Mouse (Mus musculus) urinary bladder, postnatal 14 days (tissue): ENCODE results near the gene Cyp20a1.

Experiments used
- DNase-seq: peaks from one replicate; pipeline ENCODE4 v3.0.0; 2021; ENCODE audit warnings: low spot score

Cyp20a1 gene

DNA sequence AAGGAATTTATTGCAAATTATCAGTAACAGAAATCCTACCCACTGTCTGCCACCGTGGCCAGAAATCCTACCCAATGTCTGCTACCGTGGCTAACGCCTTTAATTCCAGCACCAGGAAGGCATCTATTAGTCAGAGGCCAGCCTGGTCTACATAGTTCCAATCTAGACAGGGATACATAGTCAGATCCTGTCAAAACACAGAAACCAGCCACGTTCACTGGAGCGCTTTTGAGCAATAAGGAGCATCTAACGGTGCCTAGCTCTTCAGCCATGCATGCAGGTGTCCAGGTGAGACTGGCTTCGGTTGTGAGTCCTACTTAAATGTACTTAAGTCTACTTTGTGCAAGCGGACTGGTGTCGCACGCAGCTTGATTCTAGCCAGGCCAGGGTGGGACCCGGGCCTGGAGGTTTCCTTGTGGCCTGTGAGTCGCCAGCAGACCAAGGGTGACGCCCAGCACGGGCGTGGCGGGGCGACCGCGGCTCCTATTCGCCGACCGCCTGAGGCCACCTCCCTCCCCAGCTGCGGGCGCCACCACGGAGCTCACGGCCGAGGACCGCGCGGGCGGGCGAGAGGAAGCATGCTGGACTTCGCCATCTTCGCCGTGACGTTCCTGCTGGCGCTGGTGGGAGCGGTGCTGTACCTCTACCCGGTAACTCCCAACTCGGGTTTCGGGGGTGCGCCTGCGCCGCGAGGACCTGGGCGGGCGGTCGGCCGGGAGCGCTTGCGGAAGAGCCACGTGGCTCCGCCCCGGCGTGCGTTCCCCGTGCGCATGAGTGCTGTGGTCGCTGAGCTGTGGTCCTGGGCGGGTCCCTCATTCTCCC is at the start of gene Cyp20a1:
Cyp20a1 (plus strand) TSS at position 516 of the 822 bp plus-strand sequence.
- peak; percentile 89 for DNase-seq

DNA sequence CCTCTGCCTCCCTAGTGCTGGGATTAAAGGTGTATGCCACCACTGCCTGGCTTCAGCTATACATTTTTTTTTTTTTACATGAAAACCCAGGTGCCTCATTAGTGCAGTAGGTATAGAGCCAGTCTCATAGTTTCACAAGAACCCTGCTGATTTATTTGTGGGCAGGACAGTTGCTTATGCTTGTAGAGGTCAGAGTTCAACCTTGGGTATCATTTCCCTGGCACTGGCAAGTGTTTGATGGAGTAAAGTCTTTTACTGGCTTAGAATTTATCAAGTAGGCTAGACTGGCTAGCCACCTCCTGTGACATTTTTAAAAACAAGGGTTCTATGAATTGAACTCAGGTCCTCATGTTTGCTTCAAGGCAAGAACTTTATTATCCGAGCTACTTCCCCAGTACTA is 49.2 kb upstream of the Cyp20a1 start:
- no peak for DNase-seq

DNA sequence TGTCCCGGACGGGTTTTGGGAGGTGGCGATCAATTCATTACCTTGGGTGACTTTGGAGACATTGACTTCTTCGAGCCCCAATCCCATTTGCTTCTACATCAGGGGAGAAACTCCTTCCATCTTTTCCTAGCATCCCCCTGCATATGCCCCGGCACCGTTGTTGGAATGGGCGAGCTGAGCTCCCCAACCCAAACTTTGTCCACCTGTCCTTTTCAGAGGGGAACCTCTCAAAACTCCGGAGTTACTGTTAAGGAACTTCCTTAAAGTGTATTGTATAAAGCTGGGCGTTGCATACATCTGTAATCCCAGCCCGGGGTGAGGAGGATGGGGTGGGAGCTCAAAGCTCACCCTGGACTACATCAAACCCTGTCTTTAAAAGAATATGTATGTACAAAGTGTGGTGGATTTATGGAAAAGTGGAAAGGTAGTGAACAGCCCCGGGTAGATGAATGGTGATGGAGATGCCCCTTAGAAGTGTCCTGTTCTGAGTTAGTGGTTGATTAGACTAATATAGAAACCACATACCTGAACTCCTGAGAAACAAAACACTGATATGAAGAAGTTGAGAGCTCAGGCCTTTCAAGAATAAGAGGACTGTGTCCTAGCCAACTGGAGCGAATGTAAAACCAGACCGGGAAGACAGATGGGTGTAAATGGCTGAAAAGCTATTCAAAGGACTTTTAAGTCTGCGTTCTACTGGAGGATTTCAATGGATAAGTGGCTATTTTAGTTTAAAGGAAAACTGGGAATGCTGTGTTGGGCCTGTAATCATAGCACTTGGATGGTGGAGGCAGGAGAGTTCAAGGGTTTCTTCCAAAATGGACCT is 720 bp downstream of the Cyp20a1 start:
- DNase-seq, result no peak

DNA sequence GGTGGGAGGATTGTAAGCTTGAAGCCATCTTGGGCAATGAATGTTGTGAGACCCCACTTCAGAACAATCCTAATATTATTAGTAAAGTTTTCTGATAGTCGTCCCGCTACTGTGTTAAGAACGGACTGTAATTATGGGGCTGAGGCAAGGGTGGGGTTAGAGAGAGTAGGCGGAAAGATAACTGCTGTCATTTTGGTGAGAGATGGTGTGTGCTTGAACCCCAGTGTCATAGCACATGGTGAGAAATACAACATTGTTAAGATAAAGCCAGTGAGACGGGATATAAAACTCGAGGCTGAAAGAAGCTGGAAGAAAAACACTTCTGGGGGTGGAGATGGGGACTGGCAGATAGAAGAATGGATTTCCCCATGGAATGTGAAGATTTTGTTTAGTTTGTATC is 1.5 kb downstream of the Cyp20a1 start:
- no peak for DNase-seq

DNA sequence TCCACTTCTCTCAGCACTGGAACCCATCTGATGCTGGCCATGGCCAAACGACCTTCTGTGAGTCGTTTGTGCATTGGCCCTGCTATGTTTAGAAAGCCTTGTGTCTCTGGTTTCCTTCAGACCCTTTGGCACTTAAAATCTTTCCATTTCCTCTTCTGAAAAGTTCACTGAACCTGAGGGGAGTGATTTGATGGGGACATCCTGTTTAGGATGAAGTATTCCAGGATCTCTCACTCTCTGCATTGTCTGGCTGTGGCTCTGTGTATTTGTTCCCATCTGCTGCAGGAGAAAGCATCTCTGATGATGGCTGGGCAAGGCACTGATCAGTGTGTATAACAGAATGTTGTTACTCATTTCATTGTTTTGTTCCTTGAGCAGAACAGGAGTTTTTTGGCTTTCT is 2.6 kb downstream of the Cyp20a1 start:
- no peak for DNase-seq

DNA sequence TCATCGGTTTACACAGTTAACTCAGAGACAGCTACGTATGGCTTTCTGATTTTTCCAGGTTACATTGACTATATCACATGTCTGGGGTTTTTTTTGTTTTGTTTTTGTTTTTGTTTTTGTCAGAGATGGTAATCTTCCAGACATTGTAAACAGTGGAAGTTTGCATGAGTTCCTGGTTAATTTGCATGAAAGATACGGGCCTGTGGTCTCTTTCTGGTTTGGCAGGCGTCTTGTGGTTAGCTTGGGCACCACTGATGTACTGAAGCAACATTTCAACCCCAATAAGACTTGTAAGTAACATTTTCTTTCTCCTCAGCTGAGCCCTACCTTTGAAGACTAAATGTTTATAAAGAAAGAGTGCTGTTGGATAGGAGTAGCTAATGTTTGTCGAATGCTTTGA is 9.7 kb downstream of the Cyp20a1 start:
- no peak for DNase-seq

DNA sequence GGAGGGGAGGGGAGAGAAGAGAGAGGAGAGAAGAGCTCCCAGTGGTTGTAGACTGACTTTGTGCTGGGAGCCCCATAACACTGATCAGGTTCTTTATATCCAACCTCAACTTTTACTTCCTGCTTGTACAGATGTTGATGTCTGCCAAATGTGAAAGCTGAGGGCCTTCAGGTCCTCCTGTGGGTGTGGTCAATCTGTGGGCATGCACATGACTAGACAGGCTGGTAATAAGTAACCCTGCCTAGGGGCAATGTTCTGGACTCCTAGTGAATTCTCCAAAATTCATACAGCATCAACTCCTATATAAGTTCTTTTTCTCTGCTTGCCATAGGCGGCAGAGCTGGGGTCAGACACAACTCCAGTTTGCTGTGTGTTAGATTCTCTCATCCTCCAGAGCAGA is 18.5 kb downstream of the Cyp20a1 start:
- no peak for DNase-seq

DNA sequence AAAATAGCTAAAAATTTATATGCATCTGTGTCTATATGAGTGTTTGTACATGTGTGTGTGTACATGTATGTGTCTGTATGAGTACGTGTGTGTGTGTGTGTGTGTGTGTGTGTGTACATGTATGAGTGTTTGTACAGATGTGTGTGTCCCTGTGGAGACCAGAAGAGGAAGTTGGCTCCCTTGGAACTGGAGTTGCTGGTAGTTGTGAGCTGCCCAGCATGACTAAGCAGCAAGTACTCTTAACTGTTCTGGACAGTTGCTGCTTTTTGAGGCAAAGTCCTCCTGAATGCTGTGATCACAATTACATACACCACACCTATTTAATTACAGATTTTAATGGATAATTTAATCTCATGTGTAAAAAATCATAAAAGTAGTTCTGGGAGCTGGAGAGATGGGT is 33.4 kb downstream of the Cyp20a1 start:
- no peak for DNase-seq

DNA sequence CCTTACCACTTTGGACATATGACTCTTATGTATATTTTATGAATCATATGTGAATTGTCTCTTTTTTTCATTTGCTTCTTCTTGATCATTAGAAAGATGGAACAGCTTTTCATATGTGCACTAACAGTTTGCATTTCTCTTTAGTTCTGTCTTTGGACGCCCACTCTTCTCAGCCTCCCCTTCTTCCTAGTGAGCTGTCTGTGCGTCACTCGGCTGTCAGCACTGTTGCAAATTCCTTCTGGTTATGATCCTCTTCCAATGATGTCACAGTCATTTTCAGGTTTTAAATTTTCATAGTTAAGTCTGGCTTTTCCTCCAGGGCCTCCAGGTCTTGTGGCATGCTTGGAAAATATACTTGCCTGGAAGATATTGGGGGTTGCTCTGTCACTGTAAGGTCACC is 38.8 kb downstream of the Cyp20a1 start:
- no peak for DNase-seq

DNA sequence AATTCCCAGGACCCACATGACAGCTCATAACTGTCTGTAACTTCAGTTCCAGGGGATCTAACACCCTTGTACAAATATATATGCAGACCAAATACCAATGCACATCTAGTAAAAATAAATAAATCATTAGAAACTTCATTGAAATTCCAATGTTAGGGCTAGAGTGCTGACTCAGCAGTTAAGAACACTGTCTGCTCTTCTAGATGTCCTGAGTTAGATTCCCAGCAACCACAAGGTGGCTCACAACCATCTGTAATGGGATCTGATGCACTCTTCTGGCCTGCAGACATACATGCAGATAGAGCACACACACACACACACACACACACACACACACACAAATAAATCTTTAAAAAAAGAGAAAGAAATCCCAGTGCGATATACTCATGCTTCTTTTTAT is 61.7 kb downstream of the Cyp20a1 start:
- no peak for DNase-seq

DNA sequence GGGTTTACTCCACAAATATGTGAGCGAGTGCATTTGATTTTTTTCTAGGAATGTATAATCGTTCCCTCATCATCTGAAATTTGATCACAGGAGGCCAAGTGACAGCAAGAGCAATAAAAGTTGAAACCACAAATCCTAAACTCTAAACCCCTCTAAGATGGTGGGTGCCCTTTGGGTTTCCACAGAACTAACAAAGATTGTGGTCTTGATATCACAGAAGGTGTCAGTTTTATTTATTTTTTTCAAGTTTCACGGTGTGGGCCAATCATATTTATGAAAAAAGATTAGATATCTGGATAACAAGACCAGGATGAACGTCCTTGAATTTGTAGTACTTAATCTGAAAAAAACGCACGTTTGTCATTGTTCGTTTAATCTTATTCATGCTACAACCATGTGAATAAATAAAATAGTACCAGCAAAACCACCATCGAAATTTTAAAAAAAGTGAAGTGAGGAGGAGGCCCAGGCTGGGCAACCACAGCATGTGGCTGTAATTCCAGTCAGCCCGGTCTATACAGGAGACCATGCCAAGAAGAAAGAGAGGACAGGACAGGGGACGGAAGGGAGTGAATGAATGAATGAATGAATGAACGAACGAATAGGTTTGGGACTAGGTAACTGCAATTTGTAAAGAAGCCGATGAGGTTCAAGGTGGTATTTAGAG is 65.5 kb downstream of the Cyp20a1 start:
- no peak for DNase-seq

DNA sequence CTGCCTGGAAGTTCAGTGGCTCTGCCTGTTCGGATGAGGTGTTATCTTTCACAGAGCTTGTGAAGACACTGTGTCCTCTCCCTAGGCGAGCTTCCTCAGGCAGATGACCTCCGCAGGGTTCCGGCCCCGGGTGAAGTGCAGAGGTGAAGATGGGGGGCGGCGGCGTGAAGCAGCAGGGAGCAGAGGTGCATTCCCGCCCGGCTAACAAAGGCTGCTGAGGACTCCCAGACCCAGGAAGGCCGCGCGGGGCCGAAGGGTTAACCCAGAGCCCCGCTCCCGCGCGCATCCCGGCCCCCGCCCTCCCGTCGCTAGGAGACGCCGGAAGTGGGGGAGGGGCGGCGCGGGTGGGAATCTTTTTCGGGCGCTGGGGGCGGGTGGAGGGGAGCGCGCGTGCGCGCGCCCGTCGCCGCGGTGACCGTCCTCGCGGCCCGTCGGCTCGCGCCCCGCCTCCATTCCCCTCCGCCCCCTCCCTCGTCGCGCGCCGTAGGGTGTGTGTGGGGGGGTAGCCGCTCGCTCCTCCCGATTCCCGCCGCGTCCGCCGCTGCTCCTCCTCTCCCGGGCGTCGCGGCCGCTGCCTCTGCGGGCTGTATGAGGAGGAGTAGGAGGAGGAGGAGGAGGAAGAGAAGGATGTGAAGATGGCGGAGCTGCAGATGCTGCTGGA is 66.2 kb downstream of the Cyp20a1 start, which contains the start of gene Abi2:
Abi2 (plus strand) TSS at position 452 of the 661 bp plus-strand sequence.
- peak; percentile 91 for DNase-seq

DNA sequence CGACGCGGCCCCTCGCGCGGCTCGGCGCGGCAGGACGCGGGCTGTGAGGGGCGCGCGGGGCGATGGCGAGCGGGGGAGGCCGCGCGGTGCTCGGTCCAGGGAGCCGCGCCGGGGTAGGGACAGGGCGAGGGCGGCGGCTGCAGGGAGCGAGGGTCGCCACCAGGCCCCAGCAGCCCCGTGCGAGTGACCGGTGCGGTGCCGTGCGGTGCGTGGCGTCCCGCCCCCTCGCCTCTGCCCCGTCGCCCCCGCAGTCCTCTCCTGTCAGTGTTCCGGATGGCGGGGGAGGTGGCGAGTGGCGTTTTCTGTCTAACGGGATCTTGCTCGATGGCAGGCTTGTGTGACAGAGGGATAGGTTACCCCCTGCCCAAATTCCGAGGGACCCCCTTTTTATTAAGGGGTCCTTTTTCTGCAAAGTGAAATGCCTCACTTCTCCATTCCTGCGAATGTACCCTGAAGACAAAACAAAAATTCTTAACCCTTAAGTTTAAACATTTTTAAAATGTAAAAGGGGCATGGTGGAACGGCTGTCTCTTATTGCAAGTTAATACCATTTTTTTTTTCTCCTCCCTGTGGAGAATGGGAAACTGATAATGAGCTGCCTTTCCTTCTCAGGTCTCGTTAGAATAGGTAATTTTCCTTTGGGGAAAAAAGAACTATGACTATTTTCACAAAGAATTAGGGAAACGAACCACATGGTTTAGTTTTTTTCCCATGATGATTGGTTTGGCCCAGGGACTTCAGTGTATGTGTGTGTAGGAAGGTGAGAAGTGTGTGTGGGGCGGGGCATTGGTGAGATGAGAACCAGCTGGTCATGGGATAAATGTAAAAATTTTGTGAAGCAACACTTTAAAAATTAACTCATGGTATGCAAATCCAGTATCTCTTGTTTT is 67.0 kb downstream of the Cyp20a1 start:
- DNase-seq, result peak; percentile 18

DNA sequence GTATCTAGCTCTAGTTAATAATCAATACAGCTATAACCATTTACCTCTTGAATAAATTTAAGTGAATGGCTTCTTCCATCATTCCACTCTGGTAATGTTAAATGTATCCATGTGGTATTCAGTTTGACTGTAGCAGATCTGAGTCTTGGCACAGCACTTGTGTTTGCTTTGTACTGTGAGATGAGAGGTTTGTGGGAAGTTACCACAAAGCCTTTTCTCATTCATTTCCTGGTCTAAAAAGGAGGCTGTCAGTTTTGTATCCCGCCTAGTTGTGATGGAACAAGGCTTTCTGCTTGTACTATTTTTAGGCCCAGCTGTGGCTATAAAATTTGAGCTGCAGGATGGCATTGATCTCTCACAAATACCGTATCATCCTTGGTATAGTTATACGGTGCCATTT is 73.6 kb downstream of the Cyp20a1 start:
- DNase-seq, result no peak

DNA sequence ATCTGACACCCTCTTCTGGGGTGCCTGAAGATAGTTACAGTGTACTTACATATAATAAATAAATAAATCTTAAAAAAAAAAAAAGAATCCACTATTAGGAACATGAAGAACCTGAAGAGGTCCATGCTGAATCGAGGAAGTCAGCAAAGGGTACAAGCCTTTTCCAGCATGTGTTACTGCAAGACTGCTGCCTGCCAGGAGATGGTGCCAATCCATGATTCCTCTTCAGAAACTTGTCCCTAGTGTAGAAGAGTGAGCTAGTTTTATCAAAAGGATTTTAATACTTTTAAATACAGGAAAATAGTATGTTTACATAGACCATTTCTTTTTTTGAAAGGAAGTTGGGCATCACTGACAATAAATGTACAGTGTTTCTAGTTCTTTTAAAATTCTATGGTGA is 80.8 kb downstream of the Cyp20a1 start:
- no peak for DNase-seq

DNA sequence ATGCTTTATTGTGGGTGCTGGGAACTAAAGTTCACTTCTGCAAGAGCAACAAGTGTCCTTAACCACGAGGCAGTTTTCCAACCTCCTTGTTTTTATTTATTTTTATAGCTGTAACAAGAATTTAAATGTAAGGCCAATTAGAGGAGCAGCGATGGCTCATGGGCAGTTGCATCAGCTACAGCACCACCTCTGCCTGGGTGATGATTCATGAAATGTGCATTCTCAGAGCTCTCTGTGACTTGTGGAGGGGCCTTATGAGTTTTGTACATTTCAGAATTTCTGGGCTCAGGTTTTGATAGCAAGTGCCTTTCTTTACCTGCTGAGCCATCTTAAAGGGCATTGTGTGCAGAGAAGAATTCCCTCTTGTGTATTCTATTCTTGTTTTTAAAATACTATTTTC is 85.2 kb downstream of the Cyp20a1 start:
- no peak for DNase-seq

DNA sequence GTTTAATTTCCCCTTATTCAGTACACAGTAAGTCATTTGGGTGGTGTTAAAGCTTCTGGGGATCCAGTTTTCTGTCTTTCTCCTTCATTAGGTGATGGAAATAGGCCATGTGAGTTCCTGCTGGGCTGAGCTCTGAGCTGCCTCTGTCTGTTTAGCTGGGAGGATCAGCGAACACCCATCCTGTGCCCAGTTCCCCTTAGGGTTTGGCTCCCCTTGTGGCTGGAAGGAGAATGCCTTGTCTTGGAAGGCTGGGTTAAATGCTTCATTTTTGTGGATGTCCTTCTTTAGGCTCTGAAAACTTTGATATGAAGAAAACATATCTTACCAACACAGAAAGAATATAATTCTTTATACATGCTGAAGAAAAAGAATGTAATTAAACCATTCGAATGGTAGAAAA is 85.8 kb downstream of the Cyp20a1 start:
- peak; percentile 17 for DNase-seq

DNA sequence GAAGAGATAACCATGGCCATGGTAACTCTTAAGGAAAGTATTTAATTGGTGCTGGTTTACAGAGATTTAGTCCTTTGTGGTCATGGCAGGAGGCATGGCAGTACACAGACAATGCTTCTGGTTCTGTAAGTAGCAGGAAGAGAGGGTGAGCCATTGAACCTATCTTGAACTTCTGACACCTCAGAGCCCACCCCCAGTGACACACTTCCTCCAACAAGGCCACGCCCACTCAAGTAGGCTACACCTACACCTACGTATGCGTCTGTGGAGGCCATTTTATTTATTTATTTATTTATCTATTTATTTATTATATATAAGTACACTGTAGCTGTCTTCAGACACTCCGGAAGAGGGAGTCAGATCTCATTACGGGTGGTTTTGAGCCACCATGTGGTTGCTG is 88.4 kb downstream of the Cyp20a1 start:
- no peak for DNase-seq

DNA sequence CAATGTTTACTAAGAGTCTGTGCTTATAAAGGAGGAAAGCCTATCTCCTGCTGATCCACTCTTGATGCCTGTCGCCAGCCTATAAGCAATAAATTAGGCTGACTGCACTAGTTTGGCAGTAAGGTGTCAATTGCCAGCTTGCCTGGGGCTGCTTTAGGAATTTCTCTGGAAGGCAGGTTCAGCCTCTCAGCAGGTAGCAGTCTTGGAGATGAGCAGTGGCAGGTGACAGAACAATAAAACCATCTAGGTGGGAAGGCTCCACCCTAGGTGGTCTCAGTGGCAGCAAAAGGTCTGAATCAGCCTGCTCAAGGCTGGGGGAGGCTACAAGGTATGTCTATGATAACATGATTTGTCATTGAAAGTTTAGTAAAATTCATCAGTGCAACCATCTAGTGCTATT is 89.4 kb downstream of the Cyp20a1 start:
- no peak for DNase-seq
